Comparison of ENCODE assay signal across 21 mouse cellular contexts in the genomic region with DNA sequence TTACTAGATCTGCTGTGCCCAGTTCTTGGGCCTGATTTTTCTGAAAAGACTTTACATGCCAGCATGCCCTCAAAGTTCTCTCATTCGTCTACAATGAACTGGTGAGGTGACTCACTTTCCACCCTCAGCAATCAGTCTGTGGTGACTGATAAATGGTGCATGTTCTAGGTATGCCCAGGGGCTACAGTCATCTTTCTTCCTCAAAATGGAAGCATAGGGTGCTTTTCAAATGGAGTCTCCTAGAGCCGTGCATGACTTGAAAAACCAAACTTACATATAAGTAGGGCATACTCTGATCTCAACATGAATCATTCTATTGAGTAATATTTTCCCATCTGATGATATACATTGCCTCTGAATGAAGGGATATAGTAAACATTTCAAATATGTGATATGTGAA.
"Had no signal": no experiment of that assay in that cellular context is flagged by ENCODE, and none has a peak within 500 bp of the region (broad histone marks: within the 10 kb centered on the region; RNA-seq: fewer than 3 reads in every experiment).

No protein-coding gene starts in this region.

- H3K9me3 ChIP-seq: lung, embryonic 15.5 days; midbrain, embryonic 13.5 days; midbrain, embryonic 15.5 days; neural tube, embryonic 13.5 days; neural tube, embryonic 15.5 days had no signal

- H3K4me3 ChIP-seq: lung, embryonic 15.5 days; megakaryocyte, embryonic 14.5 days; midbrain, embryonic 13.5 days; midbrain, embryonic 15.5 days; neural tube, embryonic 13.5 days; neural tube, embryonic 15.5 days had no signal

- H3K9ac ChIP-seq: liver, postnatal 0 days; lung, embryonic 15.5 days; midbrain, embryonic 13.5 days; midbrain, embryonic 15.5 days; neural tube, embryonic 13.5 days; neural tube, embryonic 15.5 days had no signal

- DNase-seq: liver, postnatal 0 days; lung, adult 2 months; lung, postnatal 14 days; lung, postnatal 36 days; retina, postnatal 1 day; right cerebral cortex, adult 18-20 months; right cerebral cortex, postnatal 25 days; right cerebral cortex, postnatal 4 days; spleen, adult 18-20 months; thymus, adult 18-20 months; thymus, postnatal 14 days; thymus, postnatal 36 days had no signal

- H3K4me1 ChIP-seq: lung, embryonic 15.5 days; megakaryocyte, embryonic 14.5 days; midbrain, embryonic 15.5 days; neural tube, embryonic 13.5 days; neural tube, embryonic 15.5 days had no signal

- H3K27me3 ChIP-seq: lung, embryonic 15.5 days; megakaryocyte, embryonic 14.5 days; midbrain, embryonic 13.5 days; midbrain, embryonic 15.5 days; neural tube, embryonic 13.5 days; neural tube, embryonic 15.5 days had no signal

- H3K36me3 ChIP-seq: lung, embryonic 15.5 days; midbrain, embryonic 13.5 days; midbrain, embryonic 15.5 days; neural tube, embryonic 13.5 days; neural tube, embryonic 15.5 days had no signal

- H3K4me2 ChIP-seq: lung, embryonic 15.5 days; midbrain, embryonic 11.5 days; midbrain, embryonic 13.5 days; midbrain, embryonic 15.5 days; neural tube, embryonic 13.5 days; neural tube, embryonic 15.5 days had no signal

- ATAC-seq: liver, postnatal 0 days; lung, postnatal 0 days; midbrain, embryonic 13.5 days; midbrain, embryonic 15.5 days had no signal

- H3K27ac ChIP-seq: lung, embryonic 15.5 days; macrophage; midbrain, embryonic 13.5 days; midbrain, embryonic 15.5 days; neural tube, embryonic 13.5 days; neural tube, embryonic 15.5 days had no signal
